Mouse (Mus musculus): ENCODE data around the gene Magi1.

Magi1 gene

GRCm38 (mm10) chr6:93968721-93969120, 315.0 kb downstream of the Magi1 start:
- no peak for DNase-seq (ENCODE audit: low spot score)

GRCm38 (mm10) chr6:93962757-93963336, 320.9 kb downstream of the Magi1 start:
- no peak for DNase-seq (ENCODE audit: low spot score)

GRCm38 (mm10) chr6:93961782-93962181, 321.9 kb downstream of the Magi1 start:
- DNase-seq (ENCODE audit: low spot score): no peak

GRCm38 (mm10) chr6:93957172-93957571, 326.5 kb downstream of the Magi1 start:
- no peak for DNase-seq (ENCODE audit: low spot score)

- no peak for DNase-seq (ENCODE audit: low spot score)
These were observed 337.1 kb downstream of the Magi1 start for GRCm38 (mm10) chr6:93946612-93947011.

- no peak for DNase-seq (ENCODE audit: low spot score)
These were observed 347.4 kb downstream of the Magi1 start for GRCm38 (mm10) chr6:93936359-93936758.

- DNase-seq (ENCODE audit: low spot score): no peak
These were observed 347.9 kb downstream of the Magi1 start for GRCm38 (mm10) chr6:93935793-93936192.

- DNase-seq (ENCODE audit: low spot score): no peak
These were observed 349.0 kb downstream of the Magi1 start for GRCm38 (mm10) chr6:93934700-93935099.

GRCm38 (mm10) chr6:93924568-93924967, 359.1 kb downstream of the Magi1 start:
- no peak for DNase-seq (ENCODE audit: low spot score)

- no peak for DNase-seq (ENCODE audit: low spot score)
These were observed 359.7 kb downstream of the Magi1 start for GRCm38 (mm10) chr6:93923972-93924371.

- no peak for DNase-seq (ENCODE audit: low spot score)
These were observed 360.4 kb downstream of the Magi1 start for GRCm38 (mm10) chr6:93923351-93923750.

GRCm38 (mm10) chr6:93922931-93923330, 360.8 kb downstream of the Magi1 start:
- no peak for DNase-seq (ENCODE audit: low spot score)

GRCm38 (mm10) chr6:93913226-93913861, 370.4 kb downstream of the Magi1 start:
- no peak for DNase-seq (ENCODE audit: low spot score)

GRCm38 (mm10) chr6:93912582-93913225, 371.0 kb downstream of the Magi1 start:
- no peak for DNase-seq (ENCODE audit: low spot score)

GRCm38 (mm10) chr6:93912003-93912581, 371.6 kb downstream of the Magi1 start:
- no peak for DNase-seq (ENCODE audit: low spot score)

- no peak for DNase-seq (ENCODE audit: low spot score)
These were observed 372.3 kb downstream of the Magi1 start for GRCm38 (mm10) chr6:93911420-93911819.

GRCm38 (mm10) chr6:93909976-93910375, 373.7 kb downstream of the Magi1 start:
- DNase-seq (ENCODE audit: low spot score): no peak

- DNase-seq (ENCODE audit: low spot score): no peak
These were observed 378.7 kb downstream of the Magi1 start for GRCm38 (mm10) chr6:93904987-93905386.

GRCm38 (mm10) chr6:93902239-93902638, 381.5 kb downstream of the Magi1 start:
- no peak for DNase-seq (ENCODE audit: low spot score)

GRCm38 (mm10) chr6:93901408-93901807, 382.3 kb downstream of the Magi1 start:
- DNase-seq (ENCODE audit: low spot score): no peak

- no peak for DNase-seq (ENCODE audit: low spot score)
These were observed 386.2 kb downstream of the Magi1 start for GRCm38 (mm10) chr6:93897512-93897911.

GRCm38 (mm10) chr6:93895721-93896120, 388.0 kb downstream of the Magi1 start:
- DNase-seq (ENCODE audit: low spot score): no peak

- DNase-seq (ENCODE audit: low spot score): no peak
These were observed 389.8 kb downstream of the Magi1 start for GRCm38 (mm10) chr6:93893956-93894355.

Data from T-cell, adult 2 months (primary cell).